Mouse (Mus musculus): ENCODE measurements around the gene Krt8. TPM values are rescaled to one million over a fixed set of nuclear protein-coding genes. Genes with fewer than 3 reads are reported as not detected.

Krt8 gene
- 40.2 and 40.3 TPM in 2 replicates for polyA plus RNA-seq (2012; rRNA removed)

GRCm38 (mm10) chr15:102004189-102004588, at the start of gene Krt8:
TSS of gene Krt8 (minus strand) at chr15:102004482.

GRCm38 (mm10) chr15:102028040-102028439, 23.8 kb upstream of the Krt8 start, which contains the start of gene Krt18:
TSS of gene Krt18 (plus strand) at chr15:102028180.

DNA sequence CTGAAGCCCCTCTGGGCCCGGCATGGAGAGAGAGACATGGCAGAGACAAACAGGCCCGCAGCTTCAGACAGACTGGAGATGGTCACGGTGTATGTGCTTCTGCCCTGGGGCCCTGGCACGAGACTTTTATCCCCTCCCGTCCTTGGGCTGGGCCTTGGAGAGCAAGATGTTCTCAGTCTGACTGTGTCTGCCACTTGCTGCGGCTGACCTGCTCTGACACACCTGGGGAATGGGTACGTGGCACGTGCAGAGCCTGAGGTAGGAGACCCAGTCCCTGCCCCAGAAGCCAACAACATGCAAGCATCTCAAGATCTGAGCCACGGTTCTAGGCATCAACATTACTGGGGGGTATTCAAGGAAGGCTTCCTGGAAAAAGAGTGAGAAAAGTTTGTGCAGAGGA, 50.1 kb downstream of the Krt8 start, which contains the start of gene Krt78:
Krt78 (minus strand) TSS at position 101 of the 400 bp plus-strand sequence.

Other genes starting within 250 kb of the Krt8 start
- not detected in 2 replicates for gene Krt72, start 218.0 kb downstream of the Krt8 start, polyA plus RNA-seq (2012; rRNA removed)
- gene Krt73, start 202.1 kb downstream of the Krt8 start, polyA plus RNA-seq (2012; rRNA removed): not detected in 2 replicates
- not detected in 2 replicates for gene Krt2, start 186.3 kb downstream of the Krt8 start, polyA plus RNA-seq (2012; rRNA removed)
- 0.01 and 0.10 TPM in 2 replicates for gene Krt1, start 153.7 kb downstream of the Krt8 start, polyA plus RNA-seq (2012; rRNA removed)
- 0.02 TPM in 1 of 2 replicates, not detected in the other for gene Krt77, start 134.8 kb downstream of the Krt8 start, polyA plus RNA-seq (2012; rRNA removed)
- not detected in 2 replicates for gene Krt76, start 111.6 kb downstream of the Krt8 start, polyA plus RNA-seq (2012; rRNA removed)
- 0.06 and 0.18 TPM in 2 replicates for gene Krt4, start 79.7 kb downstream of the Krt8 start, polyA plus RNA-seq (2012; rRNA removed)
- not detected in 2 replicates for gene Krt79, start 64.2 kb downstream of the Krt8 start, polyA plus RNA-seq (2012; rRNA removed)
- 0.01 TPM in 1 of 2 replicates, not detected in the other for gene Krt78, start 50.2 kb downstream of the Krt8 start, polyA plus RNA-seq (2012; rRNA removed)
- gene Krt18, start 23.7 kb upstream of the Krt8 start, polyA plus RNA-seq (2012; rRNA removed): 28.2 and 34.2 TPM in 2 replicates
- gene Eif4b, start 69.3 kb upstream of the Krt8 start, polyA plus RNA-seq (2012; rRNA removed): 72.9 and 76.9 TPM in 2 replicates
- gene Tns2, start 95.9 kb upstream of the Krt8 start, polyA plus RNA-seq (2012; rRNA removed): 4.7 and 5.4 TPM in 2 replicates
- gene Spryd3, start 131.8 kb upstream of the Krt8 start, polyA plus RNA-seq (2012; rRNA removed): 12.4 TPM in 2 replicates
- gene Igfbp6, start 139.9 kb upstream of the Krt8 start, polyA plus RNA-seq (2012; rRNA removed): 0.50 and 0.66 TPM in 2 replicates
- 30.7 and 35.5 TPM in 2 replicates for gene Soat2, start 146.0 kb upstream of the Krt8 start, polyA plus RNA-seq (2012; rRNA removed)
- 15.1 and 17.1 TPM in 2 replicates for gene Zfp740, start 198.8 kb upstream of the Krt8 start, polyA plus RNA-seq (2012; rRNA removed)
- 15.4 and 20.0 TPM in 2 replicates for gene Csad, start 200.2 kb upstream of the Krt8 start, polyA plus RNA-seq (2012; rRNA removed)
- 2.2 and 2.3 TPM in 2 replicates for gene Itgb7, start 227.5 kb upstream of the Krt8 start, polyA plus RNA-seq (2012; rRNA removed)

All from liver, embryonic 14 days (tissue).